Mouse (Mus musculus): ENCODE measurements around the gene Ptprk.

Ptprk gene

GRCm38 (mm10) chr10:28278757-28279156, 204.1 kb downstream of the Ptprk start:
- no peak for DNase-seq (ENCODE audit: low spot score in 2 of 2)

GRCm38 (mm10) chr10:28297531-28297930, 222.9 kb downstream of the Ptprk start:
- no peak for DNase-seq (ENCODE audit: low spot score in 2 of 2)

GRCm38 (mm10) chr10:28299207-28299606, 224.6 kb downstream of the Ptprk start:
- no peak for DNase-seq (ENCODE audit: low spot score in 2 of 2)

GRCm38 (mm10) chr10:28303856-28304255, 229.2 kb downstream of the Ptprk start:
- DNase-seq (ENCODE audit: low spot score in 2 of 2), result no peak

- no peak for DNase-seq (ENCODE audit: low spot score in 2 of 2)
These were observed 229.8 kb downstream of the Ptprk start for GRCm38 (mm10) chr10:28304292-28304875.

GRCm38 (mm10) chr10:28306451-28307086, 231.9 kb downstream of the Ptprk start:
- no peak for DNase-seq (ENCODE audit: low spot score in 2 of 2)

GRCm38 (mm10) chr10:28311369-28311768, 236.7 kb downstream of the Ptprk start:
- no peak for DNase-seq (ENCODE audit: low spot score in 2 of 2)

GRCm38 (mm10) chr10:28322995-28323394, 248.4 kb downstream of the Ptprk start:
- DNase-seq (ENCODE audit: low spot score in 2 of 2), result no peak

GRCm38 (mm10) chr10:28335232-28335631, 260.6 kb downstream of the Ptprk start:
- no peak for DNase-seq (ENCODE audit: low spot score in 2 of 2)

GRCm38 (mm10) chr10:28338536-28338935, 263.9 kb downstream of the Ptprk start:
- no peak for DNase-seq (ENCODE audit: low spot score in 2 of 2)

GRCm38 (mm10) chr10:28345196-28345681, 270.6 kb downstream of the Ptprk start:
- no peak for DNase-seq (ENCODE audit: low spot score in 2 of 2)

- DNase-seq (ENCODE audit: low spot score in 2 of 2), result no peak
These were observed 290.7 kb downstream of the Ptprk start for GRCm38 (mm10) chr10:28365291-28365690.

GRCm38 (mm10) chr10:28366065-28366677, 291.6 kb downstream of the Ptprk start:
- DNase-seq (ENCODE audit: low spot score in 2 of 2), result no peak

- DNase-seq (ENCODE audit: low spot score in 2 of 2), result no peak
These were observed 295.2 kb downstream of the Ptprk start for GRCm38 (mm10) chr10:28369808-28370207.

- DNase-seq (ENCODE audit: low spot score in 2 of 2), result no peak
These were observed 300.3 kb downstream of the Ptprk start for GRCm38 (mm10) chr10:28374874-28375273.

GRCm38 (mm10) chr10:28379752-28380488, 305.3 kb downstream of the Ptprk start:
- no peak for DNase-seq (ENCODE audit: low spot score in 2 of 2)

- no peak for DNase-seq (ENCODE audit: low spot score in 2 of 2)
These were observed 313.1 kb downstream of the Ptprk start for GRCm38 (mm10) chr10:28387563-28388222.

GRCm38 (mm10) chr10:28391168-28391567, 316.5 kb downstream of the Ptprk start:
- no peak for DNase-seq (ENCODE audit: low spot score in 2 of 2)

GRCm38 (mm10) chr10:28395610-28396519, 321.2 kb downstream of the Ptprk start:
- DNase-seq (ENCODE audit: low spot score in 2 of 2), result no peak

- no peak for DNase-seq (ENCODE audit: low spot score in 2 of 2)
These were observed 321.9 kb downstream of the Ptprk start for GRCm38 (mm10) chr10:28396520-28396915.

GRCm38 (mm10) chr10:28401796-28402195, 327.2 kb downstream of the Ptprk start:
- DNase-seq (ENCODE audit: low spot score in 2 of 2), result no peak
